Mouse (Mus musculus) kidney, postnatal 25 days (tissue): ENCODE measurements around the gene Myo1c.

Experiments
- DNase-seq, 2 experiments: peaks; one replicate each; pipeline ENCODE4 v3.0.0; 2021; ENCODE audit warnings: mixed read lengths in 2 of 2

Myo1c gene

GRCm38 (mm10) chr11:75716661-75717325 is 66.5 kb downstream of the Myo1c start:
- no peak for DNase-seq

DNA sequence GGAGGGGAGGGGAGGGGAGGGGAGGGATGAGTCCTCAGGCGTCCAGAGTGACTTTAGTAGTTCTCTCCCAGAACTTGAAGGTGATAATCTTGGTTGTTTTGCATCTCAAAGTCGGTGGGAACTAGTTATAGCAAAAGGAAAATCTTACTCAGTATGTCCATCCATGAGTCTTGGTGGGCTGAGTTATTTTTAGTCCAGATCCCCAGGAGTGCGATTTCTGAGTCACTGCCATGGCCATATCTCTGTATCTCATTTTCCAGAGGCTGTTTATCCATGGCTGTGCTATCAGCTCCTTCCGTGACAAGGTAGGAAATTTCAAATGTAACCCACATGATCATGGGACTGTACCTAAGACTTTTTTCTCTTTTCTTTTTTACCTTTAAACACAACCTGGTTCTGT is 72.0 kb downstream of the Myo1c start:
- DNase-seq, result no peak
